Mouse (Mus musculus) urinary bladder, postnatal 4 days (tissue): ENCODE results near the gene Ackr1.

Source experiments
- DNase-seq, 2 experiments: peaks; one replicate each; pipeline ENCODE4 v3.0.0; 2021 to 2022; ENCODE audit warnings: low spot score in 2 of 2

Ackr1 gene

GRCm38 (mm10) chr1:173333312-173334253 is at the start of gene Ackr1:
Gene Ackr1 (minus strand): TSS chr1:173333750.
- no peak for DNase-seq

GRCm38 (mm10) chr1:173381436-173381835 is 47.9 kb upstream of the Ackr1 start:
- DNase-seq, result no peak

GRCm38 (mm10) chr1:173377380-173378112 is 44.0 kb upstream of the Ackr1 start:
- peak in 1 of 2 experiments; percentile 66 for DNase-seq

- DNase-seq, result no peak
These were observed 40.5 kb upstream of the Ackr1 start for GRCm38 (mm10) chr1:173374020-173374419.

- DNase-seq, result no peak
These were observed 38.0 kb upstream of the Ackr1 start for GRCm38 (mm10) chr1:173371586-173371985.

- no peak for DNase-seq
These were observed 36.9 kb upstream of the Ackr1 start for GRCm38 (mm10) chr1:173370456-173370855.

GRCm38 (mm10) chr1:173369611-173370010 is 36.1 kb upstream of the Ackr1 start:
- no peak for DNase-seq

GRCm38 (mm10) chr1:173367356-173368046 is 34.0 kb upstream of the Ackr1 start, which contains the start of gene Cadm3:
Gene Cadm3 (minus strand): TSS chr1:173367695.
- peak in 1 of 2 experiments; percentile 25 for DNase-seq

GRCm38 (mm10) chr1:173366701-173367355 is 33.3 kb upstream of the Ackr1 start:
- DNase-seq, result no peak

- DNase-seq, result no peak
These were observed 32.4 kb upstream of the Ackr1 start for GRCm38 (mm10) chr1:173365970-173366409.

- no peak for DNase-seq
These were observed 30.7 kb upstream of the Ackr1 start for GRCm38 (mm10) chr1:173364125-173364800.

GRCm38 (mm10) chr1:173363436-173363835 is 29.9 kb upstream of the Ackr1 start:
- DNase-seq, result no peak

- DNase-seq, result no peak
These were observed 28.1 kb upstream of the Ackr1 start for GRCm38 (mm10) chr1:173361651-173362050.

- DNase-seq, result no peak
These were observed 26.2 kb upstream of the Ackr1 start for GRCm38 (mm10) chr1:173359590-173360290.

GRCm38 (mm10) chr1:173357799-173358198 is 24.2 kb upstream of the Ackr1 start:
- DNase-seq, result no peak

- no peak for DNase-seq
These were observed 23.1 kb upstream of the Ackr1 start for GRCm38 (mm10) chr1:173356699-173357098.

- no peak for DNase-seq
These were observed 21.7 kb upstream of the Ackr1 start for GRCm38 (mm10) chr1:173355107-173355846.

- no peak for DNase-seq
These were observed 16.9 kb upstream of the Ackr1 start, which contains the start of gene Aim2 for GRCm38 (mm10) chr1:173350372-173350957. Gene Aim2 (plus strand): TSS chr1:173350879.

- DNase-seq, result no peak
These were observed 16.4 kb upstream of the Ackr1 start for GRCm38 (mm10) chr1:173349946-173350345.
